Mouse (Mus musculus) left cerebral cortex, postnatal 25 days (tissue): ENCODE data around the gene Hist1h4c. TPM values are rescaled to one million over a fixed set of nuclear protein-coding genes. Genes with fewer than 3 reads are reported as not detected.
"Not testable (repeated sequence)": the region's sequence is repeated elsewhere in the genome, so short reads cannot be mapped to it uniquely, and the experiment has no call there.

Experiments
- DNase-seq, 2 experiments: peaks; one replicate each; pipeline ENCODE4 v3.0.0; 2022; ENCODE audit warnings: low spot score in 2 of 2, mixed read lengths in 1 of 2
- intact Hi-C: fragments of 180-260 bp; cut with DNase I; formaldehyde crosslinking; loops from one replicate; pipeline ENCODE4 v1.15.1; 2025
- total RNA-seq, 2 experiments: library from RNA; stranded (reverse); gene quantifications; 2 replicates each; pipeline ENCODE4 v1.2.3; 2021

Gene Hist1h4c
- 100 to 1,000 TPM in 1 of 2 experiments, 10 to 100 TPM in 1; 94.8 to 129 TPM for total RNA-seq

GRCm38 (mm10) chr13:23698300-23698693, at the start of gene Hist1h4c:
Gene Hist1h4c, minus strand, starts transcription at chr13:23698454.
- DNase-seq: peak; percentile 99 to 100
- intact Hi-C loops: loop anchor here (1.0 to 5.0 kb wide), 4 partner anchors 14 to 1656 kb away; partner anchors contain the start of genes Hist1h1c, Hist1h2ag, Hist1h2bc and Hist1h2be

- intact Hi-C loops: no loop called here
- DNase-seq: no peak
Measured at GRCm38 (mm10) chr13:23747892-23748288, 49.6 kb upstream of the Hist1h4c start.

- intact Hi-C loops: no loop called here
- no peak for DNase-seq
Measured at GRCm38 (mm10) chr13:23747081-23747891, 49.0 kb upstream of the Hist1h4c start.

- DNase-seq: peak; percentile 85 to 96
- intact Hi-C loops: not testable (repeated sequence)
Measured at GRCm38 (mm10) chr13:23746201-23747080, 48.2 kb upstream of the Hist1h4c start, which contains the start of gene Hist1h2bb. Gene Hist1h2bb, plus strand, starts transcription at chr13:23746734.

- DNase-seq: peak; percentile 86 to 90
- intact Hi-C loops: no loop called here
Measured at GRCm38 (mm10) chr13:23745381-23746161, 47.3 kb upstream of the Hist1h4c start, which contains the start of gene Hist1h3c. Gene Hist1h3c, minus strand, starts transcription at chr13:23745602.

GRCm38 (mm10) chr13:23744421-23745380, 46.4 kb upstream of the Hist1h4c start:
- intact Hi-C loops: loop anchor here (5.0 kb wide), 1 partner anchor 162 kb away; the partner anchor contains the start of gene Hist1h4d
- no peak for DNase-seq

GRCm38 (mm10) chr13:23743963-23744362, 45.7 kb upstream of the Hist1h4c start:
- intact Hi-C loops: loop anchor here (5.0 kb wide), 1 partner anchor 162 kb away; the partner anchor contains the start of gene Hist1h4d
- DNase-seq: no peak

GRCm38 (mm10) chr13:23743215-23743614, 45.0 kb upstream of the Hist1h4c start:
- DNase-seq: no peak
- intact Hi-C loops: loop anchor here (5.0 kb wide), 1 partner anchor 161 kb away; the partner anchor contains the start of gene Hist1h4d

GRCm38 (mm10) chr13:23742007-23742406, 43.8 kb upstream of the Hist1h4c start:
- intact Hi-C loops: loop anchor here (5.0 kb wide), 1 partner anchor 160 kb away; the partner anchor contains the start of gene Hist1h4d
- no peak for DNase-seq

- DNase-seq: no peak
- intact Hi-C loops: loop anchor here (5.0 kb wide), 1 partner anchor 159 kb away; the partner anchor contains the start of gene Hist1h4d
Measured at GRCm38 (mm10) chr13:23740910-23741309, 42.7 kb upstream of the Hist1h4c start.

- intact Hi-C loops: loop anchor here (5.0 kb wide), 1 partner anchor 158 kb away; the partner anchor contains the start of gene Hist1h4d
- no peak for DNase-seq
Measured at GRCm38 (mm10) chr13:23740256-23740840, 42.1 kb upstream of the Hist1h4c start.

- intact Hi-C loops: loop anchor here (2.0 to 5.0 kb wide), 3 partner anchors 115 to 208 kb away; partner anchors contain the start of genes Hist1h2af, Hist1h4d and Hist1h4h
- DNase-seq: no peak
Measured at GRCm38 (mm10) chr13:23739922-23740252, 41.6 kb upstream of the Hist1h4c start.

- intact Hi-C loops: loop anchor here (2.0 to 5.0 kb wide), 2 partner anchors 114 to 207 kb away; partner anchors contain the start of genes Hist1h2af and Hist1h4h
- peak; percentile 94 to 99 for DNase-seq
Measured at GRCm38 (mm10) chr13:23739069-23739921, 41.0 kb upstream of the Hist1h4c start.

- peak; percentile 92 to 94 for DNase-seq
- intact Hi-C loops: loop anchor here (1.0 to 5.0 kb wide), 3 partner anchors 40 to 206 kb away; partner anchors contain the start of genes Hist1h2af, Hist1h4c and Hist1h4h
Measured at GRCm38 (mm10) chr13:23738677-23739068, 40.4 kb upstream of the Hist1h4c start, which contains the start of gene Hist1h1c. Gene Hist1h1c, plus strand, starts transcription at chr13:23738808.

- DNase-seq: no peak
Measured at GRCm38 (mm10) chr13:23738041-23738440, 39.8 kb upstream of the Hist1h4c start.

GRCm38 (mm10) chr13:23737091-23737490, 38.8 kb upstream of the Hist1h4c start:
- DNase-seq: no peak
- intact Hi-C loops: loop anchor here (5.0 kb wide), 1 partner anchor 205 kb away; the partner anchor contains the start of genes Hist1h2af and Hist1h4h

More at GRCm38 (mm10) chr13:23738041-23738440, 39.8 kb upstream of the Hist1h4c start:
- intact Hi-C loops: loop anchor here (1.0 to 5.0 kb wide), 3 partner anchors 40 to 206 kb away; partner anchors contain the start of genes Hist1h2af, Hist1h4c and Hist1h4h
